Mouse (Mus musculus): ENCODE results near the gene Fgg. TPM values are rescaled to one million over a fixed set of nuclear protein-coding genes. Genes with fewer than 3 reads are reported as not detected.

Fgg gene
- polyA plus RNA-seq (2012; rRNA removed; ENCODE audit: low replicate concordance): 0.13 TPM in 1 of 2 replicates, not detected in the other

GRCm38 (mm10) chr3:83007557-83007956 is at the start of gene Fgg:
TSS of gene Fgg (plus strand) at chr3:83007724.

GRCm38 (mm10) chr3:83025475-83026301 is 18.2 kb downstream of the Fgg start, which contains the start of gene Fga:
TSS of gene Fga (plus strand) at chr3:83026076.

GRCm38 (mm10) chr3:83049680-83050079 is 42.2 kb downstream of the Fgg start, which contains the start of gene Fgb:
TSS of gene Fgb (minus strand) at chr3:83049863.

GRCm38 (mm10) chr3:83055281-83056038 is 47.9 kb downstream of the Fgg start, which contains the start of gene Plrg1:
TSS of gene Plrg1 (plus strand) at chr3:83055522.

Other genes starting within 250 kb of the Fgg start
- not detected in 2 replicates for gene Rbm46, start 131.2 kb upstream of the Fgg start, polyA plus RNA-seq (2012; rRNA removed; ENCODE audit: low replicate concordance)
- 2.6 and 2.9 TPM in 2 replicates for gene Lrat, start 103.8 kb upstream of the Fgg start, polyA plus RNA-seq (2012; rRNA removed; ENCODE audit: low replicate concordance)
- gene Fga, start 18.4 kb downstream of the Fgg start, polyA plus RNA-seq (2012; rRNA removed; ENCODE audit: low replicate concordance): not detected in 2 replicates
- not detected in 2 replicates for gene Fgb, start 42.1 kb downstream of the Fgg start, polyA plus RNA-seq (2012; rRNA removed; ENCODE audit: low replicate concordance)
- gene Plrg1, start 47.8 kb downstream of the Fgg start, polyA plus RNA-seq (2012; rRNA removed; ENCODE audit: low replicate concordance): 9.8 and 10.7 TPM in 2 replicates
- gene Dchs2, start 120.2 kb downstream of the Fgg start, polyA plus RNA-seq (2012; rRNA removed; ENCODE audit: low replicate concordance): 0.02 and 0.05 TPM in 2 replicates